Mouse (Mus musculus) kidney, adult 11 months (tissue): ENCODE measurements around the gene Ovch2.
A peak's percentile ranks its signal among the peaks of the same experiment; 100 is the strongest.
"Not testable (repeated sequence)": the region's sequence is repeated elsewhere in the genome, so short reads cannot be mapped to it uniquely, and the experiment has no call there.

ENCODE experiments used
- DNase-seq: peaks from one replicate; pipeline ENCODE4 v3.0.0; 2022

The Ovch2 gene

GRCm38 (mm10) chr7:107801108-107801507, at the start of gene Ovch2:
Gene Ovch2, minus strand, starts transcription at chr7:107801208.
- DNase-seq = no peak

GRCm38 (mm10) chr7:107847390-107847789, 46.4 kb upstream of the Ovch2 start, which contains the start of gene Olfr470:
Gene Olfr470, minus strand, starts transcription at chr7:107847490.
- DNase-seq = not testable (repeated sequence)

DNA sequence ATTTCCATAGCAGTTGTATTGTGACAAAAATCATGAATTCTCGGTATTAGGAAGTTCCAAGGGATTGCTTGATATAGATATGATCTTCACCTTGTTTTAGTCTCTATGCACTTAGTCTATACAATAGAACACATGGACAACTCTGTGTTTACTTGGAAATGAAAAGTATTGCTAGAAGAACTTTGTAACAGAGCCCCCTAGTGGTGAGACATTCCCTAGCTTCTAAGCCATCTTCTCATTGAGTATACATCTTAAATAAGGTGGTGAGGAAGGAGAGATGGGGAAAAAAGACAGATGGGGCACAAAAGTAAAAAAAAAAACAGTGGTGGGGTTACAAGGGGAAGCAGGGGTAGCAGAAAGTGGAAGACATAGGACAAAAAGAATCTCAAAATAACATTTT, 40.7 kb upstream of the Ovch2 start:
- DNase-seq = no peak

DNA sequence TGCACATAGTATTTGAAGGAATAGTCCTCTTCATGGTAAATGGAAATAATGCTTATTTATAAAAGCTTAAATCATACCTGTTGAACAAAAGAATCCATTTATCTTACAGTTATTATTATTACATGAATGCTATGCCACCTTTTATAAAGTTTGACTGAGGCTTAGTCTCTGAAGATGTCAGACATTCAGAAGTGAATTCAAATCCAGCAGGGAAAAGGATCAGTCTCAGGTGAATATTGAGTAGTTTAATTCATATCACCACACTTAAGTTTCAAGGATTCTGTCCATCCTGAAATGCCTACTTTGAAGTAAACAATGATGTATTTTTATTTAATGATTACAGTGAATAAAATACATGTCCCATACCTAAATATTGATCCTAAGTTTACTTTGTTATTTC, 24.4 kb upstream of the Ovch2 start, which contains the start of gene Olfr469:
Gene Olfr469 (minus strand): TSS at position 101 of the 400 bp plus-strand sequence.
- not testable (repeated sequence) for DNase-seq

GRCm38 (mm10) chr7:107823867-107824266, 22.9 kb upstream of the Ovch2 start:
- DNase-seq = not testable (repeated sequence)

GRCm38 (mm10) chr7:107819442-107819841, 18.4 kb upstream of the Ovch2 start:
- DNase-seq = no peak

GRCm38 (mm10) chr7:107811963-107812362, 11.0 kb upstream of the Ovch2 start, which contains the start of gene Olfr467:
Gene Olfr467, plus strand, starts transcription at chr7:107812263.
- DNase-seq = no peak

DNA sequence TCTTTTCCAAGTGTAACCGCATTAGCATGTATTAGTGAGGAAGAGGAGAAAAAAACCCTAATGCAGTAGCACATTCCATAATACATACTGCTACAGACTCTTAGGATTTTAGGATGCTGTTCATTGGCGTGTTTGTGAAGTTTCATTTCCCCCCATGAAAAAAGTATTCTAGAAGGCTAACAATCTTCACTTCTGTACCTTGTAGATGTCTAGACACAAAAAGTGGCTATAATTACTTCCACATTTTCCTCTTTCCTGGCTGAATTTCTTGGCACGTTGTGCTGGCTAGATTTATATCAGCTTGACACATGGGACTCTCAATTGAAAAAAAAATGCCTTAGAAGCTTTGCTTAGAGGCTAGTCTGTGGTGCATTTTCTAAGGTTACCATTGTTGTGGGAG, 1.1 kb upstream of the Ovch2 start:
- no peak for DNase-seq

DNA sequence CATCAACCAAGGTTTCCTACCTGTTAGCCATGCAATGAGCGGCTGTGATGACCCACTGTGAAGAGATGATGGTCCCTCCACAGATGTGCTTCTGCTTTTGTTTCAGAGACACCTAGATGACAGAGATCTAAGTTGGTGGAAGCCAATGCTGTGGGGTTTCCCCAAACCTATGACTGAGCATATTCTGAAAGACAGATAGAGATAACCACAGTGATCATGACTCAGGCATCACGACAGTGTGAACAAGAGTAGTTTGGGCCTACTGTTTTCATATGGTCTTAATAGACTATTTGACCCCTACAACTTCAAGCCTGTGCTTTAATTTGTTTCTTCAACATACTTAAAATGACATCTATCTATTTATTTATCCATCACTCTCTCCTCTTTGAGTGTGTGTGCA, 4.5 kb downstream of the Ovch2 start:
- no peak for DNase-seq

- DNase-seq = no peak
Observed at GRCm38 (mm10) chr7:107787977-107788620, 12.9 kb downstream of the Ovch2 start.

GRCm38 (mm10) chr7:107779611-107780010, 21.4 kb downstream of the Ovch2 start:
- no peak for DNase-seq

DNA sequence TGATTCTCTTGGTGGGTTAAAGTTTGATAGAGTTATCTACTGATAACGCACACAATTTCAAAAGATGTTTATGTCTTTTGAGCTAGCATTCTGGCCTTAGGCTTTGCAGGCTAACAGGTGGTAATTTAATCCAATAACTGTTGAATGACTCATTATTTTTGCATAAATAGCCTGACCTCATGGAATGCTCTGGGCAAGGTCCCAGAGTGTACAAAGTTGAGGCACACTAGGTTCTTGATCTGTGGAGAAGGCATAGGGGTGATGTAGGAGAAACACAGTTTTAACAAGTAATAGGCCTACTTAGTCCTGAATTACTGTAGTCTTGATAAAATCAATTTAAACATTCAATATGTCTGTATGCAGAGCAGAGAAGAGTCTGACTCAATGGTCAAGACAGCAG, 22.8 kb downstream of the Ovch2 start:
- DNase-seq = no peak

GRCm38 (mm10) chr7:107770812-107771211, 30.2 kb downstream of the Ovch2 start:
- no peak for DNase-seq

DNA sequence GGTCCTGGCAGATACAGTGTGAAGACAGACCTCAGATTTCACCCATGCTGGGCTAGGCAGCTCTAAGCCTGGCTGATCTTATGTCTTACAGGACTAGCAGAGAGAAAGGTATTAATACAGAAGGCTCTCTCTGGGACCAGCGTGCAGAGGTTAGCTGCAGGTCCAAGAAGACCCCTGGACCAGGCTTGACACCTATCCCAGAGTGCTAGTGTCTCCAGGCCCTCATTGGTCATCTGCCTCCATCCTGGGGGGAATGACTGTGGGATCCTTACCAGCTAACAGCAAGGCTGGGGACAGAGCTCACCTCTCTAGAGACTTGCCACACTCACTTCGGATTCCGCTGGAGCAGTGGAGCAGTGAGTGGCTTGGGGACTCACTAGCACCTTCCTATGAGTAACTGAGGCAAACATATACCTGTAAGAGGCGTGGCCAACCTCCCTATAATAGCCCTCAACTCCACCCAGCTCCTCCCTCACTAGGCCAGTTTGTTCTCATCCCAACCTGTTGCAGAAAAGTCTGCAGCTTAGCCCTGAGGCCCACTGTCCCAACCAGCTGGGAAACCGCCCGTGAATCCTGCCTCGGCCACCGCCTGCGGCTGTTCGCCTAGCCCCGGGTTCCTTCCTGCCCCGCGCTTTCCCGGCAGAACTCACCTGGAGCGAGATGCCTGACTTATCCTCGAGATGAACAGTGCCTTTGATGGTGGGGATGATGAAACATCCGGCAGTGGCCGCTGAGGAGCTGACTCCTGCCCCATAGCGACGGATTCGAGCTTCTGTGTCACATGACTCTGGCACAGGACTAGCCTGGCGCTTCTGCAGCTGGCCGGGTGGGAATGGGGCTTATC, 43.5 kb downstream of the Ovch2 start, which contains the start of gene Cyb5r2:
Gene Cyb5r2 (minus strand): TSS at position 725 of the 844 bp plus-strand sequence.
- no peak for DNase-seq

- no peak for DNase-seq
Observed at GRCm38 (mm10) chr7:107756748-107757147, 44.3 kb downstream of the Ovch2 start.

DNA sequence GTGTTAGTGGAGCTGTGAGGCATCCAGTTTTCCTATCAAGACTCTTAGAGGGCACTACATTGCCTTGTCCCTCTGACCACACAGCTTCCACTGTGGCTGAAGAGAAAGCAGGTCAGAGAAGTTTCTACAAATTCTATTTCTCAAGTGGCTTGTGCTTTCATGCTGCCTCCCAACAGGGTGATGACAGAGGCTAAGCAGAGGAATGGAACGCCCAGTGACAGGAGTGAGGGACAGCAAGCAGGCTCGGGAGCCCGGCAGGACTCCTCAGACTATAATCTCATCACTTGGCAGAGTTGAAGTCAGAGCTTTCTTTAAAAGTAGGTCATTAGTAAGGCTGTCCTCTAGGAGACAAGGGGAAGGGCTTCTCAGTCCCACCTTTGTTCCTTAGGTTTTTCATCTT, 45.1 kb downstream of the Ovch2 start:
- DNase-seq = no peak

GRCm38 (mm10) chr7:107752031-107752520, 48.9 kb downstream of the Ovch2 start:
- DNase-seq = no peak

DNA sequence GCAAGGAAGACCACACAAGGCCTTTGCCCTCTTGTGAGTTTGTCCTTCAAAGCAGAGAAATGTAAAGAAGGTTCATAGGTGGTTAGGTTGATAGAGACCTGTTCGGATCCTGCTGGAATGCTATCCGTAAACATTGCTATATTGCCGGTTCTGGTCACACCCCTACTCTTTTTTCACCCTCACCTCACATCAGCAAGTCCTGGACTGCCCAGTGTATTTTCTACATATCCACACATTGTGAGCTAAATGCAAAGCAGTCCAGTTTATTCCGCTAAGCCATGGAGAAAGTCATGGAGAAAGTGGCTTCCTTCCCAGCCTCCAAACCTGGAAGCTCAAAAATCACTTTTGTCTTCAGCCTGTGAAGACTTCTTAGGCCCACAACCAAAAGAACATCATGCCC, 51.3 kb downstream of the Ovch2 start:
- DNase-seq = no peak

GRCm38 (mm10) chr7:107749270-107749669, 51.7 kb downstream of the Ovch2 start:
- DNase-seq = no peak

DNA sequence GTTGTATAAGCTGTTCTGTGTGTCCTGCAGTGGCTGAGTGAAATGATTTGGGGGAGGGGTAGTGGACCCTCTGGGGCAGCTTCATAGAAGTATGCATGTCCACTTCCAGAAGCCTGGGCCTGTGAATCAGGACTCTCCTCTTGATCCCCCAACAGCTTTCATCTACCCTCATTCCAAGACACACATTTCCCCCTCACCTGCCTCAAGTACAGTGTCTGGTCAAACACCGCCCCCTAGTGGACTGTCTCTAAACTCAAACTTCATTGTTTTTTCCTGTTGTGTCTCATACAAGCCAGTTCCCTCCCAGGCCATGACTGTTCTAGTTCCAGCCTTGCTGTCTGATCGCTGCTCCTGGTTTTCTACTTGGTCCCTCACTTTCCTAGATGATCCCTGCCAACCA, 53.1 kb downstream of the Ovch2 start:
- peak; percentile 16 for DNase-seq

- no peak for DNase-seq
Observed at GRCm38 (mm10) chr7:107747476-107747875, 53.5 kb downstream of the Ovch2 start.

DNA sequence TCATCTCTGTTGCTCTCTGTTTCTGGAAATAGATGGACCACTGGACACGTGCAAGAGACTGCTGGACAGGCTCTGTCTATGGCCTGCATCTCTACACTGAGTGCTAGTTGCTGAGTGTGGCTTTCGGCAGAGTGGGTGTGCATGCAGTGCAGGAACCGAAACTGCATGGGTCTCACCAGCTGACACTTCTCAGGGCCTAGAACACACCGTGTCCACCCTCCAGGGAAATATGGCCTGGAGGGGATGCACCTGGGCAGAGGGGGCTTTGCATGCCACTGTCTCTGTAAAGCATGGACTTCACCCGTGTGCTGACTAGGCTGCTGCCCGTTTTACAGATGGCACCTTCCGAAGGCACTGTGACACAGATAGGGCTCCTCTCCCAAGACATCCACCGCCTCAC, 55.0 kb downstream of the Ovch2 start:
- DNase-seq = no peak

- no peak for DNase-seq
Observed at GRCm38 (mm10) chr7:107745111-107745510, 55.9 kb downstream of the Ovch2 start.

GRCm38 (mm10) chr7:107744454-107744853, 56.6 kb downstream of the Ovch2 start:
- no peak for DNase-seq
